Mouse (Mus musculus): Measurements from ENCODE around the gene Gm36864. TPM values are rescaled to one million over a fixed set of nuclear protein-coding genes. Genes with fewer than 3 reads are reported as not detected.

Gm36864 gene
- not detected for polyA plus RNA-seq (2017; shearing (Covaris generic))

GRCm38 (mm10) chr7:44235909-44236308 is at the start of gene Gm36864:
Gene Gm36864 (plus strand): TSS chr7:44236177.

DNA sequence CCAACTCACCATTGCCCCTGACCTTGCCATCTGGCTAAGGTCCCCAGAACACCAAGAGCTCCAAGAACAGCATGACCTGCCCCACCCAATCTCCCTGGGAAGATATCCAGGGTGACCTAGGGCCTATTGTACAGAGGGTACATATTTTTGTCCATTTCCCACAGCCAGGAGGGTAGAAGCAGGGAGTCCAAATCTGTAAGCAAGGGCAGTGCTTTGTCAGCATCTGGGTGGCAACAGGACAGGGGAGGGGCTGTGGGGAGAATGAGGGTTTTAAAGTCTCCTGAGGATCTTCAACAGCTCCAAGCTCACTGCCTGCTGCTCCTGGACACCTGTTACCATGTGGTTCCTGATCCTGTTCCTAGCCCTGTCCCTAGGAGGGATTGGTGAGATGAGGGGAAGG is 48.0 kb upstream of the Gm36864 start, which contains the start of gene Klk1b24:
Gene Klk1b24, plus strand, starts transcription at position 301 of the 400 bp plus-strand sequence.

GRCm38 (mm10) chr7:44197891-44198290 is 38.1 kb upstream of the Gm36864 start, which contains the start of gene Klk1b3:
Gene Klk1b3 (plus strand): TSS chr7:44198191.

DNA sequence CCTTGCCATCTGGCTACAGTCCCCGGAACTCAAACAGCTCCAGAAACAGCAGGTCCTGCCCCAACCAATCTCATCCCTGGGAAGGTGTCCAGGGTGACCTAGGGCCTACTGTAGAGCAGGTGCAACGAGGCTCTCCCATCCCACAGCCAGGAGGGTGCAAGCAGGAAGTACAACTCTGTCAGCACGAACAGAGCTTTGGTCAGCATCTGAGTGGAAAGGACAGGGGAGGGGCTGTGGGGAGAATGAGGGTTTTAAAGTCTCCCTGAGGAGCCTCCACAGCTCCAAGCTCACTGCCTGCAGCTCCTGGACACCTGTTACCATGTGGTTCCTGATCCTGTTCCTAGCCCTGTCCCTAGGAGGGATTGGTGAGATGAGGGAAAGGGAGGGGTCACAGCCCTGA is 28.8 kb upstream of the Gm36864 start, which contains the start of gene Klk1b4:
Gene Klk1b4, plus strand, starts transcription at position 301 of the 400 bp plus-strand sequence.

GRCm38 (mm10) chr7:44215645-44216044 is 20.3 kb upstream of the Gm36864 start, which contains the start of gene Klk1b5:
Gene Klk1b5 (plus strand): TSS chr7:44215945.

DNA sequence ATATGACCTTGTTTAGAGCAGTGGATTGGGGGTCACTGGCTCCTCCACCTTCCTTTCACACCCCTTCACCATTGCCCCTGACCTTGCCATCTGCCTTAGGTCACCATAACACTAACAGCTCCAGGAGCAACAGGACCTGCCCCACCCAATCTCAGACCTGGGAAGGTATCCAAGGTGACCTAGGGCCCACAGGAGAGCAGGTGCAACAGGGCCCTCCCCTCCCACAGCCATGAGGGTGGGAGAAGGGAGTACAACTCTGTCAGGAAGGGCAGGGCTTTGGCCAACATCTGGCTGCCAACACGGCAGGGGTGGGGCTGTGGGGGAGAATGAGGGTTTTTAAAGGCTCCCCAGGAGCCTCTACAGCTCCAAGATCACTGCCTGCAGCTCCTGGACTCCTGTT is 10.9 kb upstream of the Gm36864 start, which contains the start of gene Klk1:
Gene Klk1, plus strand, starts transcription at position 285 of the 400 bp plus-strand sequence.

DNA sequence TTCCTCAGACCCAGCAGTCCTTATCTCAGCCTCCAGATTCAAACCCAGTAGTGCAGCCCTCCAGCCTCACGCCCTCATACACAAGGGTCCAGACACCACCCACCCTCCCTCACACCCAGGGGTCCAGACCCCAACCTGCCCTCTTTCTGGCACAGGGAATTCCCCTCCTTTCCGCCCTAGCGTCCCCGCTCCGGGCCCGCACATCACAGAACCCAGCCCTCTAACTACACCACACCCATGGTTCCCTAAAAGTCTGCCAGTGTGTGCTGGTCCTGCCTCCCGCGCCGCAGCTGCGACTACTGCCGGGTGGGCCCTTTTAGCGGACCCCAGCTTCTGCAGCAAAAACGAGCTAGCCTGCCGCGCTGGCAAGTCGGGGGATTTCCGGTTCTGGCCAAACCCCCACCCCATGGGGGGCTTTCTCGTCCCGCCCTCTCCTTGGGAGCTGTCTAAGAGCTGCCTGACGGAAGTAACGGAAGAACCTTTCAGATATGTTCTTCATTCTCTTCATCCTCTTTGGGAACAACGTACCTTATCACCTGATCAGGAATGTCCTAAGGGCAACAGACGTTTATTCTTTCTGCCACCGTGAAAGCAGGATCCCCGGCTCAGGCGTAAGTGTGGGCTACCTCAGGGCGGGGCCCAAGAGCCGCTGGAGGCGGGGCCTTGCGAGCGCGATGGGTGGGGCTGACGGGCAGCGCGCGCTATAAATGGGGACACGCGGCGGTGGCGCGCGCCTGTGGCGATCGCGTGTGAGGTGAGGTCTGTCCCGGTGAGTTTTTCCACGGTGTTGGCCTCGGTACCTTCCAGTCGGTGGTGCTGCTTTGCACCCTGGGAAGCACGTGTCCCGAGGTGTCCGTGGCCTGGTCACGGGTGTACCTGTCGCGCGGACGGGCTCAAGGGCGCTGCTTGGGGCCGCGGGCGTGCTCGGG is 10.3 kb downstream of the Gm36864 start, which contains the start of the genes 1700028J19Rik and 2410002F23Rik:
Gene 1700028J19Rik, minus strand, starts transcription at position 641 of the 929 bp plus-strand sequence.
Gene 2410002F23Rik, plus strand, starts transcription at position 668 of the 929 bp plus-strand sequence.

DNA sequence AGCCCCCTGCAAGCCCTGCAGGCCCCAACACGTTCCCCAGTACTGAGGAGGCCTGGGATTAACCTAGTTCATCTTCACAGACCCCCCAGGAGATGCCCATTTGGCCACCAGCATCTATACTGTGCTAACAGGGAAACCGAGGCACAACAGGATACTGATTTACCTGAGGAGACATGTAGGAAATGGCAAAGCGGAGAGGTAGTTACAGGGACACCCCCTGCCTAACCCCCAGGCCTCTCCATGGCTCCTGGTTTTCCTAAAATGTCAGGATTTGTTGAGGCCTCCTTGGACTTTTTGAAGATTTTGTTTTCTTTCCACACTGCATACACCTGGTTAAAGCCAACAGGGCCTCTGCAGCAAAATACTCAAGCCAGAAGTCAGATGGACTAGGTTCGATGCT is 21.3 kb downstream of the Gm36864 start, which contains the start of gene Acp4:
Gene Acp4, minus strand, starts transcription at position 101 of the 400 bp plus-strand sequence.

DNA sequence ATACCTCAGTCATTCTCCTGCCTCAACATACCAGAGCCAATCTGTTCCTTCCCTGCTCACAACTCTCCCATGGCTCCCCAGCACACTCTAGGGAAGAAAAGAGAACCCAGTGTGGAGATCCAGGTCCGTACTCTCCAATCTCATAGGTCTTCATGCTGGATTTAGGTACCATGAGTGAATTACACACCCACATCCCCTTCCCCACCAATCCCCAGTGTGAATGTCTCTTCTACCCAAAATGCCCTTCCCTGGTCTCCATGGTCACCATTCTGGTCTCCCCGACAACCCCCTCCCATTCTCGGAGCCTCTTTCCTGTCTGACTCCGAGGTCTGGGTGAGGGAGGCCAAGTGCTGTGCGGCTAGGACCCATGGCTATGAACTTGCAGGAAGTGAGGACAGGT is 25.2 kb downstream of the Gm36864 start, which contains the start of gene Gm15517:
Gene Gm15517, plus strand, starts transcription at position 301 of the 400 bp plus-strand sequence.

Other genes starting within 250 kb of the Gm36864 start
- not detected for gene Klk1b11, start 240.3 kb upstream of the Gm36864 start, polyA plus RNA-seq (2017; shearing (Covaris generic))
- not detected for gene Klk1b26, start 224.0 kb upstream of the Gm36864 start, polyA plus RNA-seq (2017; shearing (Covaris generic))
- 1.2 TPM for gene Klk1b27, start 183.9 kb upstream of the Gm36864 start, polyA plus RNA-seq (2017; shearing (Covaris generic))
- not detected for gene Klk1b21, start 133.8 kb upstream of the Gm36864 start, polyA plus RNA-seq (2017; shearing (Covaris generic))
- not detected for gene Klk1b22, start 123.5 kb upstream of the Gm36864 start, polyA plus RNA-seq (2017; shearing (Covaris generic))
- not detected for gene Klk1b16, start 99.4 kb upstream of the Gm36864 start, polyA plus RNA-seq (2017; shearing (Covaris generic))
- gene Klk1b24, start 47.9 kb upstream of the Gm36864 start, polyA plus RNA-seq (2017; shearing (Covaris generic)) = not detected
- gene Klk1b3, start 38.0 kb upstream of the Gm36864 start, polyA plus RNA-seq (2017; shearing (Covaris generic)) = not detected
- not detected for gene Klk1b4, start 28.7 kb upstream of the Gm36864 start, polyA plus RNA-seq (2017; shearing (Covaris generic))
- gene Klk1b5, start 20.2 kb upstream of the Gm36864 start, polyA plus RNA-seq (2017; shearing (Covaris generic)) = not detected
- not detected for gene Klk1, start 10.8 kb upstream of the Gm36864 start, polyA plus RNA-seq (2017; shearing (Covaris generic))
- 2.1 TPM for gene 1700028J19Rik, start 10.5 kb downstream of the Gm36864 start, polyA plus RNA-seq (2017; shearing (Covaris generic))
- 189 TPM for gene 2410002F23Rik, start 10.5 kb downstream of the Gm36864 start, polyA plus RNA-seq (2017; shearing (Covaris generic))
- 0.28 TPM for gene Acp4, start 21.2 kb downstream of the Gm36864 start, polyA plus RNA-seq (2017; shearing (Covaris generic))
- gene Gm15517, start 25.3 kb downstream of the Gm36864 start, polyA plus RNA-seq (2017; shearing (Covaris generic)) = not detected
- 0.31 TPM for gene Clec11a, start 70.7 kb downstream of the Gm36864 start, polyA plus RNA-seq (2017; shearing (Covaris generic))
- 0.16 TPM for gene Shank1, start 74.1 kb downstream of the Gm36864 start, polyA plus RNA-seq (2017; shearing (Covaris generic))
- 0.28 TPM for gene Syt3, start 147.9 kb downstream of the Gm36864 start, polyA plus RNA-seq (2017; shearing (Covaris generic))
- gene 1700008O03Rik, start 149.6 kb downstream of the Gm36864 start, polyA plus RNA-seq (2017; shearing (Covaris generic)) = 0.71 TPM
- gene Lrrc4b, start 192.8 kb downstream of the Gm36864 start, polyA plus RNA-seq (2017; shearing (Covaris generic)) = not detected
- gene Aspdh, start 229.2 kb downstream of the Gm36864 start, polyA plus RNA-seq (2017; shearing (Covaris generic)) = 0.28 TPM
- 111 TPM for gene Josd2, start 231.8 kb downstream of the Gm36864 start, polyA plus RNA-seq (2017; shearing (Covaris generic))

All from CD4-positive, CD25-positive, alpha-beta regulatory T cell (primary cell).